Mouse (Mus musculus) adrenal gland, postnatal 14 days (tissue): ENCODE measurements around the gene Htr5a. TPM values are rescaled to one million over a fixed set of nuclear protein-coding genes. Genes with fewer than 3 reads are reported as not detected.
A peak's percentile ranks its signal among the peaks of the same experiment; 100 is the strongest.

Experiments
- DNase-seq: peaks from one replicate; pipeline ENCODE4 v3.0.0; 2021; ENCODE audit warnings: mixed read lengths
- long read RNA-seq, 2 experiments: library from polyadenylated mRNA; stranded (forward); transcript quantifications; one replicate each; pipeline ENCODE4 v2.0.0; 2021
- total RNA-seq: library from RNA; stranded (reverse); gene quantifications from 2 replicates; pipeline ENCODE4 v1.2.3, GENCODE M21; 2021

The Htr5a gene
- total RNA-seq = not detected in 2 replicates
- long read RNA-seq, experiment 1 = 0 reads
- long read RNA-seq, experiment 2 = 0 reads

DNA sequence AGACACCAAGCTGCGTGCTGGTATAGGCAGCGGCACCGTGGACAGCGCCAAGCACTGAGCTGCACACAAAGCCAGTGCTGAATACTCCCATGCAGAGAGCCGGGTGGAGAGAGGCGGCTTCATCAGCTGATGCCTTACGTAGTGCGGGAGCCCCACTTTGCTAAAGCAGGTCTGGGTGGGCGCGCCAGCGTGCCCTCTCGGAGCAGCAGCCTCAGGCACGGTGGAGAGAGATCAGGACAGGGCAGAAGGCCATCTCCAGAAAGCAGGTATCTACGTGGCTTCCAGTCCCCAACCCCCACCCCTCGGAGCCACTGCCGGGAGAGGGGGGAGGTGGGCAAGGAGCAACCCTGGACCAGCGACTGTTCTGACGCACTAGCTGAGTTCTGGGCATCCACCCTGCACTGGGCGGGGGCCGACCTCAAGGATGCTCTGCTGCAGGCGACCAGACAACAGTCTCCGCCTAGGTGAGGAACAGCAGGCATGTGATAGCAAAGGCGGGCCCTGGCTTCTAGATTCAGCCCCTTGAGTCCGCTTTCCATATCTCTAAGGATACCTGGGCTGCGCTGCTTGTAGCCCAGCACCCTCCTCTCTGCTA lies at the start of gene Htr5a:
TSS of gene Htr5a (plus strand) at position 449 of the 595 bp plus-strand sequence.
- DNase-seq = peak; percentile 61

DNA sequence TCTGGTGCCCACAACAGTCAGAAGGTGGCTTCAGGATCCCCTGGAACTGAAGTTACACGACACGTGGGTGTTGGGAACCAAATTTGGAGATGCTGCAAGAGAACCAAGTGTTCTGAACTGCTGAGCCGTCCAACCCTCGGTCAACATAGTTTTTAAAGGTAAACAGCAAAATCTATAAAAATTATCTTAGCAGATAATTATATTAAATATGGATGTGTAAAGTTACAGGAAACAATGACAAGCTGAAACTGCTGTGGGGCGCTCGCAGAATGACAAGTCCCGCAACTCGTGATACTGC lies 49.8 kb upstream of the Htr5a start:
- no peak for DNase-seq

GRCm38 (mm10) chr5:27792531-27793205 lies 49.3 kb upstream of the Htr5a start:
- no peak for DNase-seq

DNA sequence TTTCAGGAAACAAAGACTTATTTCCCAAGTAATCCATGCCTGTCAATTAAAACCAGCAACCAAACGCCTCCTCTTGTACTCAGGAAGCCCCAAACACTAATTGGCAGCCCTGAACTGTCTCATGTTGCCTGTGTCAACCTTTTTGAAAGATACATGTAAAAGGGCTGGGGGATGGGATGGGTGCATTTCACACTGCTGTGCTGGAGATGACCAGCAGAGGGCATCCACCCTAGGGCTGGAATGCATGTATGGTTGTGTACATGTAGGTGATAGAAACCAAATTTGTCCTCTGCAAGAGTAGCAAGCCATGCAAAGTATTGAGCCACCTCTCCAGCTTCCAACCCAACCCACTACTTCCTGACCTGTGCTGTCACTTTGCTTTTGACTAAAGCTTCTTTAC lies 48.0 kb upstream of the Htr5a start:
- peak; percentile 75 for DNase-seq

GRCm38 (mm10) chr5:27814282-27814681 lies 27.7 kb upstream of the Htr5a start:
- DNase-seq = no peak

DNA sequence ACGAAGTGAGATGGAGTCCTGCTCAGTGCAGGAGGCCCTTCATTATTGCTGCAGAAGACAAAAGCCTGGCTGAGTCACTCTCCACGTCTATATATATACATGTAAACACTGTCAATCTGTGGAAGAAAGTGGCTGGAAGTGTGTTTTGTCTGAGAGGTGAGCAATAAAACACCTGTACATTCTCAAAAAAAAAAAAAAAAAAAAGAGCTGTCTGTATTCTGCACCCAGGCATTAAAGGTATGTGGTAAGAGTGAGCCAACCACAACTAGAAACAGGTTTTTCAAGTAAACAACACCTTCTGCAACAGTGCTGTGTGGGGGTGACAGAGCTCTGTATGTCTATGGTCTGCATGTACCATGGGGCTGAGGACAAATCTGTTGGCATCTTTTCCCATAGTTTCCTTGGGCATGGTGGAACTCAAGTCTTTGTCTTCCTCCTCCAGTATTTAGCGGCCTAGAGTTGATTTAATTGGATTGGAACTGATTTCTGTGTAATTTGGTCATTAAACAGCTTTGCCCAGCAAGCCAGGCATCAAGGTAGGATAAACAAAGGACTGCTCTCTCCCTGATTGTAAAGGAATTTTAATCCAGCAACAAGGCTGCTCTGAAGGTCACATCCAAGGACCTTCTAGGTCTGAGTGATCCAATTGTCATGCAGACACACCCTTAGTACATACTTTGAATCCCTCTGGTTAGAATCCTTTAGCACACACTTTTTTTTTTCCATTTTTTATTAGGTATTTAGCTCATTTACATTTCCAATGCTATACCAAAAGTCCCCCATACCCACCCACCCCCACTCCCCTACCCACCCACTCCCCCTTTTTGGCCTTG lies 22.9 kb upstream of the Htr5a start:
- no peak for DNase-seq

DNA sequence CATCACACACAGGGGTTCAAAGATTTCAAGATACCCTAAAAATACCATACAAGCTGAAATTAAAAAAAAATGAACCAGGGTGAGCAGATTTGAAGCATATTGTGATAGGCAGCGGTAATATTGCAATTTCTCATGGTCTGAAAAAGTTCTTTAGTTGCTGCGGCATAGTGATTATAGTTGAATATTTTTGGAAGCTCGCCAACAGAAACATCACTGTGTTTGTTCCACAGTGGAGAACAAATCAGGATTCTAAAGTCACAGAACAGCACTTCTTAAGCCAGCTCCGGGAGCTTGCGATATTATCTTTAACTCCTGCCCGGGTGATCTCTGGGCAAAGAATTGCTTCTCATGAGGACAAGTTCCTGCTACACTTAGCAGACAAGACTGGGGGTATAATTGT lies 20.8 kb upstream of the Htr5a start:
- no peak for DNase-seq

- no peak for DNase-seq
Measured at GRCm38 (mm10) chr5:27827971-27828370, 14.0 kb upstream of the Htr5a start.

GRCm38 (mm10) chr5:27835096-27835495 lies 6.9 kb upstream of the Htr5a start:
- DNase-seq = no peak

DNA sequence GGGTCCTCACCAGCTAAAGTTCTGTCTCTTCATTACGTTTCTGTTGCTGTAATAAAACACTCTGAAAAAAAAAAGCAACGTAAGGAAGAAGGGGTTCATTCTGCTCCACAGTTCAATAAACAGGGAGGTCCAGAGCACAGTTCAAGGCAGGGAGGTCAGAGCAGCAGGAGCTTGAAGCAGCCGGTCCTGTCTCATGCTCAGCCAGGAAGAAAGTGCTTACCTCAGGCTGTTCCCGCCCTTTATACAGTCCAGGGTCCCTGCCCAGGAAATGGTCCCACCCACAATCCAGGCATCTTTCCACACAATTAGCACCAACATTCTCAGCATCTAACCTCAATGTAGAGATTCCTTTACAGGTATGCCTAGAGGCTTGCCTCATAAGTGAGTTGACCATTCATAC lies 3.9 kb upstream of the Htr5a start:
- DNase-seq = no peak

DNA sequence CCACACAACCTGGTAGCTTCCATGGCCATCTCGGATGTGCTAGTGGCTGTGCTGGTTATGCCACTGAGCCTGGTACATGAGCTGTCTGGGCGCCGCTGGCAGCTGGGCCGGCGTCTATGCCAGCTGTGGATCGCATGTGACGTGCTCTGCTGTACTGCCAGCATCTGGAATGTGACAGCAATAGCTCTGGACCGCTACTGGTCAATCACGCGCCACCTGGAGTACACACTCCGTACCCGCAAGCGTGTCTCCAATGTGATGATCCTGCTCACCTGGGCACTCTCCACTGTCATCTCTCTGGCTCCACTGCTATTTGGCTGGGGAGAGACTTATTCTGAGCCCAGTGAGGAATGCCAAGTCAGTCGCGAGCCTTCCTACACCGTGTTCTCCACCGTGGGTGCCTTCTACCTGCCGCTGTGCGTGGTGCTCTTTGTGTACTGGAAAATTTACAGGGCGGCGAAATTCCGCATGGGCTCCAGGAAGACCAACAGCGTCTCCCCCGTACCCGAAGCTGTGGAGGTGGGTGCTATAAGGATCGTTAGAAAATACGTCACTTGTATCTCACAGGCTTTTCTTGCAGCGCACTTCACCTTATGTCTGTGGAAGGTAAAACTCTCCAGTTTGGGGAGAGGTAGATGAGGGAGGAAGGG lies 847 bp downstream of the Htr5a start:
- no peak for DNase-seq

- no peak for DNase-seq
Measured at GRCm38 (mm10) chr5:27846979-27847378, 5.0 kb downstream of the Htr5a start.

GRCm38 (mm10) chr5:27854290-27854689 lies 12.3 kb downstream of the Htr5a start:
- no peak for DNase-seq

DNA sequence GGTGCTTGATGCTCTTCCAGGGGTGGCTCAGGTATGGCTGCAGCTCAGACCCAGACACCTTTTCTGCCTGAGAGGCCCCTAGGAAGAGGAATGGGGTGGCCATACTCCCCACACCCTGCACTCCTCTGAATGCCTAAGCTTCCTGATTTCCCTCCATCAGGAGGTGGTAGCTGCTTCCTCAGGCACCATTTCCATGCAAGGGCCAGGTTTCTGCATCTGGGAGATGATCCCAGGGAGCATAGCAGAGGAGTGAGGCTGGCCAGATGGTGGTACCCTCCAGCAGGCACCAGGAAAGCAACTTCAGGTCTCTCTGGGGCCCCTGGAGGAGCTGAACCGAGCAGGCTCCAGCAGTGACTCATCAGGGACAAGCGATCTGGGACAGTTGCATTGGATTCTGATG lies 13.8 kb downstream of the Htr5a start:
- DNase-seq = no peak

GRCm38 (mm10) chr5:27873240-27874082 lies 31.5 kb downstream of the Htr5a start:
- no peak for DNase-seq

- DNase-seq = no peak
Measured at GRCm38 (mm10) chr5:27874211-27874610, 32.3 kb downstream of the Htr5a start.

- DNase-seq = no peak
Measured at GRCm38 (mm10) chr5:27875341-27876105, 33.6 kb downstream of the Htr5a start.

DNA sequence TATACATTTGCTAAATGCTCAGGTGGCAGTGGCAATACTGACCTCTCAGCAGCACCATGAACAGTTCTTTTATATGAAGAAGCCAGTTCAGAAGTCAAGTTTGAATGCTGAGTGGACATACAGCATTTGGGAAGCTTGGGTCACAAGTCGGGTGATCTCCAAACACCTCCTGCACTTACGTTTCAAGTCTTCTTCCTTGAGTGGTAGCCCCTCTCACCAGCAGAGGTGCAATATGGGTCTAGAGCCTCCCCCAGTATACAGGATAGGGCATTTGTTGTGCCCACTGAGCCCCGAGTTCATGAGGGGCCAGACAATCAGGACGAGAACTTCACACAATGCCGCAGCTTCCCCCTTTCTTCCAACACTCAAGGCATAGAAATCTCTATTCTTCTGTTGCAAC lies 36.4 kb downstream of the Htr5a start:
- DNase-seq = no peak

GRCm38 (mm10) chr5:27879726-27880125 lies 37.8 kb downstream of the Htr5a start:
- no peak for DNase-seq

- DNase-seq = no peak
Measured at GRCm38 (mm10) chr5:27880329-27881036, 38.5 kb downstream of the Htr5a start.

DNA sequence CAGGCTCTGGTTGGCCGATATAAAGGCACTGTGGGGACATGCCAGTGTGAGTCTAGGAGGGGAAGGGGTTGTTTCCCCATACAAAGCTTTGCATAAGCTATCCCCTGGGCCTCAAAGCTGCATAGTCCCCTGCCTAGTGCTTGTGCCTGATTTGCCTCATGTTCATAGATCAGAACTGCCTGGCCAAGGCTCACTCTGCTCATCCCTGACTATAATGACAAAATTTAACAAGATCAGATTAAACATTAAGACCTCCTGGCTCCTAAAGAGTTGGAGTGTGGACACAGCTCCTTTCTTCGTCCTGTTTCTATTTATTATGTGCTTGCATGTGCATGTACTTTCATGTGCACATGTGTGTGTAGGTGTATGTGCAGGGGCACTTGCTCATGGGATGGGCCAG lies 39.3 kb downstream of the Htr5a start:
- no peak for DNase-seq
